Mouse (Mus musculus) lung, adult 2 months (tissue): ENCODE results near the gene Nacc1.

ENCODE experiments used
- CTCF ChIP-seq: fragments of 200-500 bp; IDR thresholded peaks from 2 replicates; pipeline ENCODE4 v1.5.1; 2011; ENCODE audit warnings: mild to moderate bottlenecking, low read length, control low read depth; ENCODE audit not compliant: insufficient read depth
- POLR2A ChIP-seq: fragments of 200-500 bp; IDR thresholded peaks from 2 replicates; pipeline ENCODE4 v1.6.1; 2011; ENCODE audit warnings: low read depth, mild to moderate bottlenecking, control low read depth, low read length, borderline replicate concordance; ENCODE audit errors: extremely low read depth

- no peak for TF ChIP-seq CTCF
- TF ChIP-seq POLR2A = peak; percentile 56; the same call in 1 of the 2 replicates
These were observed 13.6 kb upstream of the Nacc1 start, which contains the start of gene Lyl1 for GRCm38 (mm10) chr8:84700941-84701911.
